Mouse (Mus musculus) kidney, adult 9 months (tissue): ENCODE measurements at regions not wholly inside any gene's neighbourhood (a gene's known extent, or its start where the extent isn't known, plus 50 kb on each side); places are given as distances from the start of the nearest gene placed in this dataset.
A peak's percentile ranks its signal among the peaks of the same experiment; 100 is the strongest.

Experiments used
- DNase-seq: peaks from one replicate; pipeline ENCODE4 v3.0.0; 2022

DNA sequence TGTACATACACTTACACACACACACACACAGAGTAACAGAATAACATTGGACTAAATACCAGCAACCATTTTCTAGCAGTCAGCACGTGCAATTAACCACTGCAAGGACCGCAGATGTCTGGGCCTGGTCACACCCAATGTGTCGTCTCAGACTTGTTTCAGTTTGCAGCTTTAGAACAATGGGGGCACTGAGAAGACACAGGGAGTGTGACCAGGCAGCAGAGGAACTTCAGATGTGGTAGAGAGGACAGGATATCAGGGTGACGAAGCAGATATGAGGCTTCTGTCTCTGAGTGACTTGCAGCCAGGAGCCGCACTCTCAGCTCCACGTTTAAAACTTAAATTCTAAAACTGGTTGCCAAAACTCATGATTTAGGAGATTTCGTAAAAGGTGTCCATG, 183.9 kb upstream of the Spdye4c start:
- DNase-seq = no peak

DNA sequence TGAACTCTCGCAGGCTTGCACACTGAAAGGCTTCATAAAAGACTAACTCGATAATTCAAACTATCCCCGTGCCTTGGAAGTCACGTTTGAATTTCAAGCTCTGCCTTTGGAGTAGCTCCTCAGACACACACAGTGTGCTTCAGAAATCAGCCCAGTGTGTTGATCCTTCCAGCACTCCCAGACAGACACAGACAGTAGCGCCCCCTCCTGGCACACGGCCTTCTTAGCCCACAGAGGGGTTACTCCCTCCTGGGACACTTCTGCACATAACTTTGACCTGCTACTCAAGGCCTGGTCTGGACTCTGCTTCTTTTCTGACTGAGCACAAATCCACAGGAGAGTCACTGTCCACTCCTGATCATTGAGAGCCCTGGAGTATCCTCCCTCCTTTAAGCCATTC, 182.3 kb upstream of the Spdye4c start:
- peak; percentile 33 for DNase-seq

DNA sequence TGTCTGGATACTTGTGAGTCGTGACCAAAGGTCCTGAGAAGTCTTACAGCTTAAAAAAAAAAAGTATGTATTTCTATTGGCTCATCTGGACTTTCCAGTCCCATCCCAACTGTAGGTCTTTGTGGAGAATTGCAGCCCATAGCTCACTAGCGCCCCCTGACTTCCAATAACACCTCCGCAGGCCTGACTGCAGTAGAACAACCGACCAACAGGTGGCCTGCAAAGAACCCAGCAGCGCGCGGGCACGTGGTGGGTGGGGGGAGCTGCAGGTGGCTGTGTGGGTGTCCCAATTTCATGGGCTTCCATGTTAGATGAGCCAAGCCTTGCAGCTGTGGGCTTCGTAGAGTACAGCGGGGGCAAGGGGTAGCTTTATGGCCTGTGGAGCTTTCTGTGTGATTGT, 178.7 kb upstream of the Spdye4c start:
- peak; percentile 70 for DNase-seq

DNA sequence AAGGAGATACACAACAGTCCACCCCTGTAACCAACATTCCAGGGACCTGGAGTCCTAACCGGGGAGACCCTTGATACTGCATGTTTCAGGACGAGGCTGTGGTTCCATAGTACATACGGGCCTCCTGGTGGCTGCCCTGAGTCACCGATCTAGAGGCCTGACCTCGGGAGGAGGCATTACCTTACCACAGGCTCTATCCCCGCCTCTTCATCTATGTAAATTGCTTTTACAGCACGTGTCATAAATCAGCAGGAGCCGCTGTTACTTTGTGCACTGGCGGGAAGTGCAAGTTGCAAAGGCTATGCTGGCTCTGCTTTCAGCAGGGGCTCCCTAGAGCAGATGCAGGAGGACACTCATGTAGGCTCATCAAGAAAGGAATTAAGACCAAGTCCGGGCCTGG, 178.0 kb upstream of the Spdye4c start:
- DNase-seq = no peak

DNA sequence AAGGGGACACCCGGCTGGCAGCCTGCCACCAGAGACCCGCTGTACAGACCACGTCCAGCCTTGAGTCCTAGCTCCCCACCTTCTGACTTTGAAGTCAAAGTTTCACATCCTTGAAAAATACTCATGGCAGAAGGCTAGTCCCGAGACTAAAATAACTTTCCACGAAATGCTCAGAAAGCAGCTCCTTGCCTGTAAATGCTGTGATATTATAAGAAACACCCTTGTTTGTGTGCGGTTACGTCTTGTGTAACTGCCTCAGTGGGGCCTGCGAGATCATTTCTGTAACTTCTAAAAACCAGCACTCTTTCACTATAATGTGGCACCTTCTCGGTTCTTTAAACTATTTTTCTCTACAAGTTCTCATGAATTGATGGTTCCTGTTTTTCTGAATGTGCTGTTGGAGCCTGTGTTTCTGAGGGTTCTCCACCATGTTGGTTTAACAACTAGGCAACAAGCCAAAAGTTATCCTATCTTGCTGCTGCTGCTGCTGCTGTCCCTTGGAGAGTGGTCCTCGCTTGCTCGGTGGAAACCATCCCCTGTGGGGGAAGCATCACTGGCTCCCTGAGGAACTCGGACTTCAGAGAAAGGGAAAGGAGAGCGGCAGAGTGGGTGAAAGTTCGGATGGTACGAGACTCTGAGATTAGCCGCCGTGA, 176.3 kb upstream of the Spdye4c start:
- DNase-seq = no peak

DNA sequence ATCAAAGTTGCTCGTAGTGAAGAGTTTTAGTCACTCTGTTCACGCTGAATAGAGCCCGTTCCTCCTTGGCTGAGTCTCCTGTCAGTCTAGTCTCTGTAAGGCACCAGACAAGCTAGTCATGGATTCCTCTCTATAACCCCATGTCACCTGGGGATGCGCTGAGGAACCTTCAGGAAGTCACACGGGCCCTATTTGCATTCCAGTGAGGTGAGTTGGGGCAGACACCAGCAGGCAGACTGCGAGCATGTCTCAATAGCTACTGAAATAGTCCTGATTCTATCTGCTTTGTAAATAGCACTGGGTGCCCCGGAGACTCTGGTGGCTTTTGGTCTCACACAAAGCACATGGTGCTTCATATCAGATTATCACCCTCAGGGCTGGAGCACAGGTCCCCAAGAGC, 174.6 kb upstream of the Spdye4c start:
- no peak for DNase-seq

DNA sequence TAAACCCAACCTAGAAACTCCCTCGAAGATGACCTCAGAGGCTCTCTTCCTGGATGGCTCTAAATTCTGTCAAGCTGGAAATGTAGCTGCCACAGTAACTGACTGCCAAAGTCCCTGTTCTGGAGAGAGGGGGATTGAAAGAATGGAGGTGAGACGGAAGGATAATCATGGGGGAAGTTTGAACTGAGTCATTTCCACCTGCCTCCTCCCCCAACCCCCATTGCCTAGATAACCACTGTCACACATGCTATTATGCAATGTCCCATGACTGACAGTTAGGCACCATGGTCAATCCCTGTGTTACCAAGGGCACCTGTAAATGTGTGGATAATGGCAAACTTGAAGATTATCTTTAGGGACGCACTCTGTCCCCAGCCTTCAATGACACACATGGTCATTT, 172.0 kb upstream of the Spdye4c start:
- no peak for DNase-seq

DNA sequence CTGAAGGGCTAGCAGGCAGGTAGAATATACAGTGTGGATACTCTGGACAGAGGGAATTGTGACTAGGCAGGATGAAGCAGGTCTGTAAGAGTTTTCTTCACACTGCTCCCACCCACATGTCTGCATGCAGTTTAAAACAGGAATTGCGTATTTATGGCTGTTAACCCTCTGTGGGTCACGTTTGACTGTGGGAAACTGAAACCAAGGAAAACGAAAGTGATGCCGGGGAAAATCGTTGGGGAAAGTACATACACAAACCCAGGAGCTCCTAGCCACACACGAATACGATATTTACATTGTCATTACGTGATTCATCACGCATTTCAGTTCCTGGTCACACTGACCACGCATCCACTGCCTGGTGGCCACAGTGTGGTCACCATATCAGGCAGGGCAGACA, 170.6 kb upstream of the Spdye4c start:
- DNase-seq = no peak

DNA sequence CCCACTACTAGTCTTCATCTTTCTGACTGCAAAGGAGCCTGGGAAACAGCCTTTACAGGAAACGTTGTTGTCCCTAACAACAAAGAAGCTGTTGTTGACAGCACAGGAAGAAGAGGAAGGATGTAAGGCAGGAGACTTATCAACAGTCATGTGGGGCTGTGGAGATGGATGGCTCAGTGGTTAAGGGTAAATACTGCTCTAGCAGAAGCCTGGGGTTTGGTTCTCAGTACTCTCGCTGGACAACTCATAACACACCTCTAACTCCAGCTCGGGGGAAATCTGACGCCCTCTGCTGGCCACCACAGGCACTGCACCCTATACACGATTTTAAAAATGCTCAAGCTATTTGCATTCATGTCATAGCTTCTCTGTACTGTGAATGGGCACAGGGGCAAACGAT, 168.3 kb upstream of the Spdye4c start:
- DNase-seq = no peak

DNA sequence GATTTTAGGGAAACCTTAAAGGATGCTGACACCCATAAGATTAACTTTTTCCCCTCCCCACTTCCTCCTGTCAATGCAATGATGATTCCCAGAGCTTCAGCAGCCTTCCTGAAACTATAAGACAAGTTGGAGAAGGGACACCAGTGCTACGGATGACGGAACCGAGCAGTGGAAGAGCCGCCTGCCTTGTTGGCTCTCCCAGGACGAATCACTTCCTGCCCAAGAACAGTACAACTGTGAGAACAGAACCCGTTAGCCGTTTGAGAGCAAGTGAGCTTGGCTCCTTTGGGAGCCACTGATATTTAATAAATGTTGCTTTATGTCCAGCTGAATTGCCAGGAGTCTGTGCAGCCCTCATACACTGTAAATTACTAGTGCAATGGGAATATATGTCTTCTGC, 166.8 kb upstream of the Spdye4c start:
- DNase-seq = no peak

DNA sequence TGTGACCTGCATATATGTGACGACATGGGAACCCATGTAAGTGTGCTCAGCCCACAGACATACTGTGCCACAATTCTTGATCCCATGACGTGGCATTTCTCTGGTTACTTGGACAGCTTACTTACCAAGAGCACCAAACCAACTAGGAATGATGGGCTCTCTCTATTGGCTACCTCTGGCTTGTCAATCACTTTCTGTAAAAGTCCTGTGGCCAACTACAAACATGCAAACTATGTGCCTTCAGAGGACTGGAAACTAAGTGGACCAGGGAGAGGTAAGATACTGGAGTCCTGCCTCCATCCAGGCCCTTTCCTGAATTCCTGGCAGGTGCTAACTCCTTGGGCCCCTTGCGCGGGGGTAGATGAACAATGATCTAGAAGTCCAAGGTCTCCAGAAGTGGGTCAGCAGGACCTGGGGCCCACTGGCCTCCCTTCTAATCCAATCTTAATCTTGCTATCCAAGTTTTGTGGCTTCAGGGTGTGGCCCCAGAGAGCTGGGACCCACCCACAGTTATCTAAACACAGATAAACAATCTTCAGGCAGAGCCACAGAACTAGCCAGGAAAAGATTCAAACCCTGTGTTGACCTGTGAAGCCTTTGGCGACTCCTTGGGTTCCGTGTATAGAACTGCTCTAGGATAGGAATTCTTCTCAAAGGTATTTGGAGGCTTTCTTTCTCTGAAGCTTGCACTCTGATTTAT, 163.7 kb upstream of the Spdye4c start:
- no peak for DNase-seq

DNA sequence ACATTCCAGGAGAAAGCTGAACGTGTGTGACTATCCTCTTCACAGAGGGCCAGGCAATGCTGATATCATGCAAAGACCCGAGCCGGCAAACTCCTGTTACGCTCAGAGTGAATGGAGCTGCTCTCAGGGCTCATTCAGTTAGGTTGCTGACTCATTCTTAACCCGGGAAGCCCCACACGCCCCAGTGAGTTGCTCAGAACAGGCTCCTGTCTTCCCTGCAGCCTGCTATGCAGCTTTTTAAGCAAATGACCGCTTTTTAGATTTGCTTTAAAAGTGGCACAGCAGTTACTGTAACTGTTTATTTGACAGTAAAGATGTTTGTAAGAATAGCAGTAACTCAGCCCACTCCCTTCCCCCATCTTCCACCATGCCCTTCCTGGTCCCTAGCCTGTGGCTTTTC, 162.9 kb upstream of the Spdye4c start:
- no peak for DNase-seq

DNA sequence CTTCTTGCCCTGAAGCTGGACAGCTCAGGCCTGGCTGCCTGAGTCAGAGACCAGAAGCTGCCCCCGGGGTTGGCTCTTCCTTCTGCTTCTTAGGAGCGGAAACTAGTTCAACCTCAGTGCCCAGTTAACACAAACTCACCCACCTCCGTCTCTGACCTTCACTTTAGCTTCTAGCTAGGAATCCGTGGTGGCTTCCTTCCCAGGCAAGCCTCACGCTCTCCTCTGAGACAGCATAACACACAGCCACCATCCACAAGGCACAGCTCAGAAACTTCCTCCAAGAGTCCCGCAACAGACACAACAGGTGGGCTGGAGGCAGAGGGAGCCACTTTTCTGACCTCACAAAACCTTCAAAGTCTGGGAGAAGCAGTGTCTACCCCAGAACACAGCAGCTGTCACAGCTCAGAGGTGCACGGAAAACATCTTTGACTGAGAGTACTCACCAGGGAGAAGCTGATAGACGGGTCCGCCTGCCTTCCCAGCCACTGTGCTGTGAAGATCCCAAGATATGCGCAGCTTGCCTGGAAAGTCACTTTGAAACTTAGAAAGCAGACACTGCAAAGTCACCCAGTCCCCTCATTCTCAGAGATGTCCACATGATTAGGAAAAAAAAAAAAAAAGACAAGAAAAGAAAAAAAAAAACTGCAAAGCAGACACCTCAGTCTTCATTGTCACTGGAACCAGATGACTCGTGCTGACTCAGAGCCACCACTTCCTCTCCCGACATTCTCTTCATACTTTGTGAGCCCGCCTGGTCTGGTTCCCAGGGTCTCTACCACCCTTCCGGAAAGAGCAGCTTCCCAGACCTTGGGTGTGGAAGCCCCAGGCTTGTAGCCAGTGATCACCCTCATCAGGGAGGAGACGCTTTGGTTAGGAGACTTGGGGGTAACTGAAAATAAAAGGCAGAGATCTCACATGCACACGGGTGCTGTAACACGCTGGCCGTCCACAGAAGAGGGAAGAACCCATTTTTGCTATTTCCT, 162.1 kb upstream of the Spdye4c start:
- peak; percentile 54 for DNase-seq

DNA sequence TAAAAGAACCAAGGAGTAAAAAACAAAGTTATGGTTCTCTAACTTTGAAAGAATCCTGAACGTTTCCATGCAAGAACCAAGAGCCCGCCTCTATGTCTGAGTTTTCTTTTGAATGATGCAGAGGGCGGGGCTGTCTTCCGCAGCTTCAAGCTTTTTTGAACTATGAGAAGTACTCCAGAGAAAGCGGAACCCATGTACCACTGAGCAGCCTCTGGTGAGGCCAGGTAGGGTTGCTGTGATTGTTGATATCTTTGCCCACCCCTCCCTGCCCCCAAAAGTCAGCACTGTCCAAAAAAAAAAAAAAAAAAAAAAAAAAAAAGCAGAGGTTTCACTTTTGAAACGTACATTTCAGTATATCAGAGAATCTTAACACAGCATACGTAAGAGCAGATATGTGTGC, 161.2 kb upstream of the Spdye4c start:
- DNase-seq = no peak

DNA sequence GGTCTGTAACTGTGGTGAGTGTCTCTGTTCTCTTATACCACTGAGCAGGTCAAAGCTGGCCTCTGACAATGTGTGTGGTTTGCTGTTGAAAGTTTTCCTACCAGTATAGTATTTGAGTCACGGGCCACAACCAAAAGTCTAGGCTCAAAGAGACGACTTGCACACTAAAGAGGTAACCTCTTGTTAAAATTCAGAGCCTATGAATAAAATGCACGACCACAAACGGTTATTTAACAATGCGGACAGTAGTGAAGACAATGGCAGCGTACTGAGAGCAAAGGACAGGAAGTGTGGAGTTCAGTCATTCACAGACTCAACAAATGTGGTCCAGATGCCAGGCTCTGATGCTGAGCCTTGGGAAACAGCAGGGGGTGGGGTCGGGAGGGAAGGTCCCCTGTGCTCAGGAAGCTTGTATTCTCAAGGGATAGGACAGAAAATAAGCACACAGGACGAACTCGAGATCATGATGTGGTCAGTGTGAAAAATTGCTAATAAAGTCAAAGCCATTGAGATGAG, 160.2 kb upstream of the Spdye4c start:
- DNase-seq = no peak

DNA sequence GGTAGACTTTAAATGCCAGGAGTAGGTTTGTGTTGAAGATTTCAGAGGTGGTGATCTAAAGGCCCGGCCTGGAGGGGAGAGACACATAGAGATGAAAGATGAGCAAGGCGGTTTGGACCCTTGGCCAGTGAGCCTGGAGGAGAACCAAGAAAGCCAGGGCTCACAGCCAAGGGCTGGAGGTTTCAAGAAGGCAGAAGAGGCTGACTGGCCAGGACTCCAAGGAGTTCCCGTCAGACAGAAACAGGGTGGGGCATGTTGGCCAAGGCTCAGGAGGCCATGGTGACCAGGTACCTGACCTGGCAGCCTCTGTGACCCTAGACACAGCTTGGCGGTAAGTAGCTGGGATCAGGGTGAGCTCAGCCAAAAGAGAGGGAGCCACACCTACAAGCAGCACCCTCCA, 159.3 kb upstream of the Spdye4c start:
- no peak for DNase-seq

DNA sequence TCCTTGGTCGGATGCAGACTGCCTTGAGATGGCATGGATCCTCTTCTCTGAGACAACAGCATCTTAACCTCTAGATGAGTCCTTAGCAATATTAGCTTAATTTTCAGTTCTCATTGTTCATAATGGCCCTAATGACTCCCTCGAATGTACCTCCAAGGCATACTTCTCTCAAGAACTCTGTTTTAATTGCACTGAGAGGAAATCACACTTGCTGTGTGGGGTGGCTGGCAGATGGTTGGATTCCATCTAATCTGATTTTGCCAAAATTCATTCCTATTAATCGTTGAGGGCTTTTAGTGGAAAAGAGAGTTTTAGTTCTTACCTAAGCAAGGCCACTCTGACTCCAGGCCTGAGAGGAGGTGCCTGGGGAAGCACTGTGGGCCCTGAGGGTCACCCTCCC, 158.3 kb upstream of the Spdye4c start:
- DNase-seq = no peak

DNA sequence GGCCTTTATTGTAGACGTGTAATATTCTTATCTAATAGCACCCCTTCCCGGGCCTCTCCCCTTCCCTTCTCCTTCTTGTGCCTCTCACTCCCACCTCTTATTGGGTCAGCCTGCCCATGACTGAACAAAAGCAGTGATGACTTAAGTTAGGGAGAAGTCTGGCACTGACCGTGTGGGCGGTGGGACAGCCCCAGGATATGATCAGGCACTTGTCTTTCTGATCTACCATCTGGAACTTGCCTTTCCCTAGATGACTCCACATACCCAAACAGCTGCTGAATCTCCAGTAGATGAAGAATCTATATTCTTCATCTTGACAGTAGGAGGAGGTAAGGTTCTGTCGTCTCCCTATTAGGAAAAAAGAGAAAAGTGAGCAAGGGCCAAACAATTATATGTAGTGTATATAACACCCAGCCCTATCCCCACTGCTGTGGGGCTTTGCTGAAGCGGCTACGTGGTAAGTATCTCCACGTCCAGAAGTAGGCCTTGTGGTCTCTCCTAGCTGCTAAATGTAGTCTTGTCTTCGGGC, 157.4 kb upstream of the Spdye4c start:
- no peak for DNase-seq

DNA sequence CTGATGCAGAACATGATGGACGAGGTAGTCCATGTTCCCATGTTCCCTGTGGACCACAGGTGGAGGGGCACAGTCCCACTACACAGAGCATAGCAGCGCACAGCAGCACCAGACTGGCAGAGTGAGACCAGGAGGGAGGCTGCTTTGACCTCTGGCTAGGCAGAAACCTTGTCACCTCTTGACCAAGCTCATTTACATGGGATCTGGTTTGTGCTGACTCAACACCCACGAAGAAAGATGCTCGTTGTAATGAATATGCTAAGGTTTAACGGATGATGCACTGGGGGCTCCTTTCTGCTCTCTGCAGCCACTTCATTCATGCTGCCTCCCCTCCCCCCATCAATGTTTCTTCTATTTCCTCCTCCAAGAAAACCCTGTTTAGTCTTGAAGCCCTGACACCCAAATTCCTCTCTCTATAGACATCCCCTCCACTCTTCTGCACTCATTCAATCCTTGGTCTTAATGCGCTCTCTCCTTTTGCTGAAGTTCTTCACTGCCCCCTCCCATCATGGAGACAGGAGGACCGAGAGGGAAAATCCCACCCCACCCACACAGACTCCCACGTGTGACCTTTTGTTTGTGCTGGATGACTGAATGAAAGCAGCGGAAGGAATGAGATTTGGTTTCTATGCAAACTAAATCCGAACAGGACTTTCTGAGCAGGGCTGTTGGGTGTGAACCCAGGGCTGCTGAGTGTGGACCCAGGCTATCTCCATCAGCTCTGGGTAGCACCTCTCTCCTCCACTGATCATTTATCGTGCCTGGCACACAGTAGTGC, 156.6 kb upstream of the Spdye4c start:
- no peak for DNase-seq

DNA sequence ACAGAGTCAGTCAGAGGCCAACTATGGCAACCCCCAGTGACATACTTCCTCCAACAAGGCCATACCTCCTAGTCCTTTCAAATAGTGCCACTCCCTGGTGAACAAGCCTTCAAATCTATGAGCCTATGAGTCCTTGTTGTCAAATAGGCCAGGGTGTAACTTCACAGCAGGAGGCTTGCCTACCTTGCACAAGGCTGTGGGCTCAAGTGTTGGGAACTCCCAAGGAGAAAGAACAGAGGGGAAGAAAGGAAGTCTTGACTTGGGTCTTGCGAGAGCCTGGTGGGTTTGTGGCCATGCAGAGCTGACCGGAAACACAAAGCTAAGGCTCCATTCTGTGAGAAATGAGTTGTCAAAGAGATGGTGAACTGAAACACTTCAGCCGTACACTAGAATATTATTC, 154.6 kb upstream of the Spdye4c start:
- no peak for DNase-seq

DNA sequence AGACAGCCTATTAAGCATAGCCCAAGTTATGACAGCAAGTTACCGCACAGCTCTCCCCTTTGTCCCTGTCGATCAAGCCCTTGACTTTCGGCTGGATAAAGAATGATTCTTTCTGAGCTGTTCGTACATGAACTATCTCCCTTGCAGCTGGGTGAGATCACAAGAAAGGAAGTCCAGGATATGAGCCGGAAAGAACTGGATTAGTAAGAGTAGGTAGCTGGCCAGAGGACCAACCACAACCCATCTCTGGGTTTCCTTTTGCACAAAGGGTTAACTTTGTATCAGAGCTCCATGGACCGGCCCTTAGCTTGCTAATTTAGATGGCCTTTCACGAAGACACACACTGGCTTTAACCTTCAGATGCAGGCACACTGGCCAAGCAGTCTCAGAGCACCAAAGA, 153.3 kb upstream of the Spdye4c start:
- DNase-seq = no peak

DNA sequence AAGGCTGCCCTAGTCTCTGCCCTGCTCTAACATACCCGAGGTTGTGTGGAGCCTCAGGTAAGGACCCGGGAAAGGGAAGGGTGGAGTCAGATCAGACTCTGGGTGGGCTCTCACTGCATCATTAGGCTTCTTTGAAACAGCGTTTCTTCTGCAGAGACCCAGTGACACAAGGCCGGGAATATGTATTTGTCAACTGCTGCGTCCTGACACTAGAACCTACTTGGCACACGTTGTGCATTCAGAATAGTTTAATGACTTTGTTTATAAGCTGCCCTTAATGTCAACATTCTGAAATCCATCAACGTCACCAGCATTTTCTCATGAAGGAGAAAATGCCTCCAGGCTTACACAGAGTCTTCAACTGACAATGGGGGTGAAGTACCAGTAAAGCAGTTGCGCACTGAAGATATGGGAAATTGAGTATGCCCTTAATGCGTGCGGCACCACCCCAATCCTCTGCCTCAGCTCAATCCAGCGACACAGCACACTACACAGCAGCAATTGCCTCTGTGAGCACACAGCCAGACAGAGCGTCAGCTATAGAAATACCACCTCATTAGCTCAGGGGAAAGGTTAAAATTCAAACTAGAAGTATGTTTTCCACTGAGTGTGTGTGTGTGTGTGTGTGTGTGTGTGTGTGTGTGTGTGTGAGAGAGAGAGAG, 152.7 kb upstream of the Spdye4c start:
- no peak for DNase-seq
